Mouse (Mus musculus): ENCODE results near the gene Mapkapk5.
A peak's percentile ranks its signal among the peaks of the same experiment; 100 is the strongest.

Mapkapk5 gene

DNA sequence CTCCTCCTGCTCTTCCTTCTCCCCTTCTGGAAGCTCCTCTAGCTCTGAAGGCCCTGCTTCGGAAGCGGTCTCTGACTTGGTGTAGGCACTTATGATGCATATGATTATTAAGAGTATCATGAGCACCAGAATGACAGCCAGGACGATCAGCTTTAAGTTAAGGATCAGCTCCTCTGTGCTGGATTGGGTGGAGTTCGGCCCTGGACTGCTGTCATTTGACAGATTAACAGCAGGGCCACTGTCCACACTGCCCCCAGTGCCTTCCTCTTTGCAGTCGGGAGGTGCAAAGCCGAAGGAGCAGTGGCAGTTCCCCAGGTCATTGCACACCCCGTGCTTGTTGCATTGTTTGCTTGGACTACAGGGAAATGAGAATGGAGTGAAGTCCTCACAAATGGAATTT is 45.0 kb downstream of the Mapkapk5 start:
- no peak for DNase-seq (ENCODE audit: low read depth, low spot score)

DNA sequence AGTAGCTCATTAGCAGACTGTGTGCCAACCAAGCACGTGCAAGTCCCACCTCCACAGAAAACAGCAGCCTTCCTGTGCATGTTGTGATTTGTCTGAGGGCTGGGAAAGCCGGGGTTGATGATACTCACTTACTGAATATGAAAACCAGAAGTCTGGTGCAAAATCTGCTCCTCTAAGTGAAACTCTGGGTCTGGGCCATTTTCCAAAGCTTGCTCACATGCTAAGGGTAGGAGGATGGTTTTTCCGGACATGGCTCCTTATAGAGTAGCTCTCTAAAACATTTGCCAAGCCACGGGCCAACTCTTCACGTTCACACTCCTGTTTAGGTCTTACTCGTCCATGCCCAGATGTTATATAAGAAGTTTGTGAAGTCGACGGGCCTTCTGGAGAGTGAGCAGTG is 52.4 kb downstream of the Mapkapk5 start:
- DNase-seq (ENCODE audit: low read depth, low spot score), result no peak

DNA sequence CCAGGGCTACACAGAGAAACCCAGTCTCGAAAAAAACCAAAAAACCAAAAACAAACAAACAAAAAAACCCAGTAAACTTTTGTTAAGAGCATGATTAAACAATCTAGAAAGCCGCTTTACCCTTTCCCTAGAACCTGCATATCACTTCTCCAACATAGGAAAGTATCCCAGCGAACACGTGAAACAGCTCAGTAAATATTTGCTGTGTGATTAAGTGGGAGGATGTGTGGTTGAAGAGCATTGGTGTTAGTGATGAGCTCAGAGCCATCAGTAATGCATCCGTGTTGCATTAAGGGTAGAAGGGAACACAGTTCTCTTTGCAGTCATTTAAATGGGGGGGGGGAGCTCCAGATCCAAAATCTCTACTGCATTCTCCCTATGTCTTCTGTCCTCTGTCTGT is 60.9 kb downstream of the Mapkapk5 start:
- DNase-seq (ENCODE audit: low read depth, low spot score), result no peak

DNA sequence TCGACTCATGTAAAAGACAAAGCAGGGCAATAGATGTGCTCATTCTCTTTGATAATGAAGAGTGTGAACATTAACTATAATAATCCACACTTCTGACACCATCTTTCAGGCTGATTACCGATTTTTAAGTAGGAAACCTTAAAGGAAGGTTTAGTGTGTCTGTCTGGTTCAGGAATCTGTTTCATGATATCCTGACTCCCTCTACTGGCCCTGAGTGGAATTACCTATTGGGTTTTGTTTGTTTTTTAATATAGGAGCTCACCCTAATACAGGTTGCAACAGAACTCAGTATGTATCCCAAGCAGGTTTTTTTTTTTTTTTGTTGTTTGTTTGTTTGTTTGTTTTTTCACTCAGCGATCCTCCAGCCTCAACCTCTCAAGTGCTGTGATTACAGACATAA is 68.0 kb downstream of the Mapkapk5 start:
- DNase-seq (ENCODE audit: low read depth, low spot score), result peak; percentile 68

DNA sequence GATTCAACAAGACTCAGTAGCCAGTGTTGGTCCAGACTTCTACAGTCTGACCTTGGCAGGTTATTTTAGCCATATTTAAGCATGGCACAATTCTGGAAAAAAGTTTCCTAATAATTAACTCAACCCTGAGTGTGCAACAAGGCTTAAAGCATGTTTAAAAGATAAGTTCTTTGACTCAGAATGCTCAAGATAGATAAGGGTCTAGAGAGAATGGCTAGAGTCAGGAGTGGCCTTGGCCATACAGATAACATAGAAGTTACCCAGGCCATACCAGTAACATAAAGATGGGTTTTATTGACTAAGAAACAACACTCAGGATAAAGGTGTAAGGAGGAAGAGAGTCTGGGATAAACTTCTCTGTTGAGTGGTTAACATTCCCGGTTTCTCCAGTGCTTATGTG is 69.7 kb downstream of the Mapkapk5 start:
- DNase-seq (ENCODE audit: low read depth, low spot score), result no peak
